ENCODE assay signal across 30 mouse cellular contexts in genomic region chr17:12385049-12385794, GRCm38 (mm10). TPM values are rescaled to one million over a fixed set of nuclear protein-coding genes. Genes with fewer than 3 reads are reported as not detected.
A peak's percentile ranks its signal among the peaks of the same experiment; 100 is the strongest.
DNase-seq lines count a peak whose midpoint lies in the region; ATAC-seq and TF ChIP-seq lines count a peak whose summit lies in the region.
"Had no signal": no experiment of that assay in that cellular context is flagged by ENCODE, and none has a peak within 500 bp of the region (broad histone marks: within the 10 kb centered on the region; RNA-seq: fewer than 3 reads in every experiment).

No protein-coding gene starts in this region.

- TF ChIP-seq EP300 in MEL (IDR thresholded peaks at IDR 0.05; ENCODE audit: low read depth in 1 of 2, low read length in 2 of 2) = peak in 1 of 2 experiments; percentile 36; a peak in 1 of 4 replicates

- no peaks in the 10 kb centered on the region for H3K79me2 ChIP-seq in MEL (ENCODE audit: control insufficient read depth, insufficient read depth, low read length, poor library complexity)

- no peaks in the 10 kb centered on the region for H3K36me3 ChIP-seq in kidney, adult 2 months (ENCODE audit: control insufficient read depth, insufficient read depth, low read length)
- H3K36me3 ChIP-seq in MEL (ENCODE audit: control insufficient read depth in 1 of 2, insufficient read depth in 2 of 2, low read length in 2 of 2) = no peaks in the 10 kb centered on the region
- H3K36me3 ChIP-seq in liver, embryonic 12.5 days = peaks cover 21% of the 10 kb centered on the region
- H3K36me3 ChIP-seq in midbrain, postnatal 0 days (ENCODE audit: insufficient read depth, low read length) = no peaks in the 10 kb centered on the region
- H3K36me3 ChIP-seq: embryonic facial prominence, embryonic 12.5 days; G1E; hindbrain, embryonic 10.5 days; midbrain, embryonic 15.5 days; neural tube, embryonic 15.5 days had no signal

- H3K4me1 ChIP-seq in kidney, adult 2 months (ENCODE audit: control insufficient read depth, insufficient read depth, low read length) = peaks cover 7% of the 10 kb centered on the region; the same call in 1 of the 2 replicates
- no peaks in the 10 kb centered on the region for H3K4me1 ChIP-seq in MEL (ENCODE audit: control insufficient read depth in 1 of 2, insufficient read depth in 2 of 2, low read length in 2 of 2)
- H3K4me1 ChIP-seq in liver, embryonic 12.5 days = no peaks in the 10 kb centered on the region; the same call in 1 of the 2 replicates
- H3K4me1 ChIP-seq in midbrain, postnatal 0 days (ENCODE audit: insufficient read depth, low read length) = no peaks in the 10 kb centered on the region
- H3K4me1 ChIP-seq: embryonic facial prominence, embryonic 12.5 days; forebrain, embryonic 13.5 days had no signal

- DNase-seq in kidney, adult 2 months = peak; percentile 68
- no peak for DNase-seq in kidney, postnatal 10 days
- DNase-seq in MEL (ENCODE audit: low read depth, low spot score) = peak; percentile 50
- DNase-seq in midbrain, postnatal 0 days (ENCODE audit: low spot score) = no peak
- DNase-seq in B cell, adult 2 months = no peak
- DNase-seq in gastrocnemius, postnatal 10 days = no peak
- DNase-seq: adrenal gland, adult 2 months; cerebellum, adult 11 months; cerebellum, adult 9-11 months; layer of hippocampus, postnatal 36 days; lung, embryonic 14.5 days; right cerebral cortex, adult 18-20 months; right cerebral cortex, postnatal 4 days; thymus, postnatal 25 days had no signal

- H3K27me3 ChIP-seq in kidney, adult 2 months (replicated peaks; ENCODE audit: control insufficient read depth, insufficient read depth, low read length) = no peaks in the 10 kb centered on the region
- no peaks in the 10 kb centered on the region; a peak in 2 of 4 replicates for H3K27me3 ChIP-seq in MEL (ENCODE audit: control insufficient read depth in 1 of 2, insufficient read depth in 2 of 2, low read length in 2 of 2)
- peaks cover 32% of the 10 kb centered on the region for H3K27me3 ChIP-seq in liver, embryonic 12.5 days (replicated peaks)
- no peaks in the 10 kb centered on the region for H3K27me3 ChIP-seq in midbrain, postnatal 0 days (ENCODE audit: insufficient read depth, low read length)
- H3K27me3 ChIP-seq: embryonic facial prominence, embryonic 12.5 days; forebrain, embryonic 13.5 days; midbrain, embryonic 15.5 days; neural tube, embryonic 15.5 days had no signal

- H3K27ac ChIP-seq in kidney, adult 2 months (ENCODE audit: insufficient read depth, low read depth, low read length) = peak overlapping the region; percentile 82; the same call in 1 of the 2 replicates
- no peak overlapping the region for H3K27ac ChIP-seq in MEL (ENCODE audit: control insufficient read depth, low read depth, low read length)
- peak overlapping the region; percentile 54; the same call in 1 of the 2 replicates for H3K27ac ChIP-seq in liver, embryonic 12.5 days
- H3K27ac ChIP-seq in midbrain, postnatal 0 days (ENCODE audit: low read depth, low read length) = no peak overlapping the region
- H3K27ac ChIP-seq: embryonic facial prominence, embryonic 12.5 days; forebrain, embryonic 13.5 days; hindbrain, embryonic 10.5 days; layer of hippocampus, adult 2 months; midbrain, embryonic 15.5 days; neural tube, embryonic 15.5 days had no signal

- no peaks in the 10 kb centered on the region for H3K9me3 ChIP-seq in MEL (replicated peaks; ENCODE audit: insufficient read depth, low read length)
- H3K9me3 ChIP-seq in liver, embryonic 12.5 days (replicated peaks) = no peaks in the 10 kb centered on the region
- no peaks in the 10 kb centered on the region for H3K9me3 ChIP-seq in midbrain, postnatal 0 days (ENCODE audit: low read length)
- H3K9me3 ChIP-seq: forebrain, embryonic 13.5 days; G1E; hindbrain, embryonic 10.5 days; midbrain, embryonic 15.5 days; neural tube, embryonic 15.5 days had no signal

- H3K4me2 ChIP-seq in liver, embryonic 12.5 days = no peak overlapping the region
- H3K4me2 ChIP-seq in midbrain, postnatal 0 days (ENCODE audit: low read depth, low read length, poor library complexity, severe bottlenecking) = no peak overlapping the region
- H3K4me2 ChIP-seq: embryonic facial prominence, embryonic 12.5 days; forebrain, embryonic 13.5 days; heart, embryonic 11.5 days; lung, embryonic 14.5 days; midbrain, embryonic 15.5 days; neural tube, embryonic 15.5 days had no signal

- no peak overlapping the region for H3K4me3 ChIP-seq in kidney, adult 2 months (ENCODE audit: insufficient read depth, low read depth, low read length)
- no peak overlapping the region for H3K4me3 ChIP-seq in MEL (ENCODE audit: control insufficient read depth in 1 of 2, insufficient read depth in 1 of 2, low read depth in 2 of 2, low read length in 2 of 2)
- no peak overlapping the region for H3K4me3 ChIP-seq in liver, embryonic 12.5 days
- no peak overlapping the region for H3K4me3 ChIP-seq in midbrain, postnatal 0 days (ENCODE audit: low read depth, low read length)
- H3K4me3 ChIP-seq: embryonic facial prominence, embryonic 12.5 days; forebrain, embryonic 13.5 days; hindbrain, embryonic 10.5 days; layer of hippocampus, adult 2 months; megakaryocyte, embryonic 14.5 days; midbrain, embryonic 15.5 days; neural tube, embryonic 15.5 days had no signal

- no peak overlapping the region for H3K9ac ChIP-seq in MEL (ENCODE audit: control insufficient read depth, low read depth, low read length, poor library complexity, severe bottlenecking)
- no peak overlapping the region for H3K9ac ChIP-seq in liver, embryonic 12.5 days
- no peak overlapping the region for H3K9ac ChIP-seq in midbrain, postnatal 0 days (replicated peaks; ENCODE audit: low read length, poor library complexity, severe bottlenecking)
- H3K9ac ChIP-seq: embryonic facial prominence, embryonic 12.5 days; forebrain, embryonic 13.5 days; lung, embryonic 14.5 days; midbrain, embryonic 15.5 days; neural tube, embryonic 15.5 days had no signal

- peak; percentile 54 for ATAC-seq in liver, embryonic 12.5 days
- ATAC-seq in megakaryocyte progenitor cell, adult 5-6 weeks (replicated peaks; ENCODE audit: poor library complexity) = peak; percentile 57; the same call in 1 of the 2 replicates
- no peak for ATAC-seq in midbrain, postnatal 0 days (ENCODE audit: low FRiP score)
- ATAC-seq: forebrain, embryonic 13.5 days; hindbrain, embryonic 16.5 days; intestine, embryonic 16.5 days; midbrain, embryonic 15.5 days had no signal

- TF ChIP-seq CTCF in kidney, adult 2 months (conservative IDR thresholded peaks at IDR 0.05; ENCODE audit: insufficient read depth, insufficient read length, low read depth, low read length) = no peak
- TF ChIP-seq CTCF in MEL (IDR thresholded peaks at IDR 0.05 in 2 of 3, conservative IDR thresholded peaks at IDR 0.05 in 1 of 3; ENCODE audit: control insufficient read depth in 1 of 3, insufficient read depth in 1 of 3, low read depth in 2 of 3, low read length in 3 of 3, poor library complexity in 1 of 3, severe bottlenecking in 1 of 3) = no peak
- TF ChIP-seq CTCF in midbrain, postnatal 0 days (IDR thresholded peaks at IDR 0.05) = no peak

- TF ChIP-seq RAD21 in MEL (IDR thresholded peaks at IDR 0.05; ENCODE audit: low read depth, low read length) = no peak

- TF ChIP-seq POLR2A in kidney, adult 2 months (IDR thresholded peaks at IDR 0.05; ENCODE audit: low read depth, low read length) = no peak
- TF ChIP-seq POLR2A in MEL (IDR thresholded peaks at IDR 0.05; ENCODE audit: control insufficient read depth in 1 of 2, insufficient read depth in 1 of 2, low read depth in 1 of 2, low read length in 2 of 2, poor library complexity in 1 of 2) = no peak

- WGBS in kidney, adult 2 months = 51% methylated on average over 8 of the region's 8 CpGs
- WGBS in liver, embryonic 12.5 days (ENCODE audit: insufficient replicate concordance) = 44% methylated on average over 8 of the region's 8 CpGs
- WGBS in midbrain, postnatal 0 days = 72% methylated on average over 8 of the region's 8 CpGs

TF ChIP-seq in MEL, 35 proteins besides CTCF, POLR2A, EP300 and RAD21:
- no peak for TF ChIP-seq ZNF384 (IDR thresholded peaks at IDR 0.05; ENCODE audit: low read depth, low read length)
- TF ChIP-seq MYC (IDR thresholded peaks at IDR 0.05; ENCODE audit: low read depth, low read length) = peak; percentile 44; the same call in 1 of the 2 replicates
- TF ChIP-seq RCOR1 (IDR thresholded peaks at IDR 0.05; ENCODE audit: low read depth, low read length) = peak; percentile 63; the same call in 1 of the 2 replicates

RNA-seq across cellular contexts. Expression of gene Plg, which starts 6.8 kb away (rescaled TPM):
- 0.03 and 0.07 TPM in 2 replicates for polyA plus RNA-seq in kidney, adult 2 months (2012; rRNA removed)
- total RNA-seq in MEL (2012; rRNA removed) = not detected in 2 replicates
- polyA plus RNA-seq in MEL (2012; ENCODE audit: insufficient read depth in 1 of 2, insufficient read length in 2 of 2, low read depth in 1 of 2, low replicate concordance in 2 of 2, missing spikeins in 1 of 2) = not detected
- 139 and 140 TPM in 2 replicates for polyA plus RNA-seq in liver, embryonic 12.5 days (2016; fragmentation: Nextera tagmentation; extraction: Ambion mirVana)
- 0.27 TPM in 1 of 2 replicates, not detected in the other for total RNA-seq in megakaryocyte progenitor cell, adult 5-6 weeks (2015)
- total RNA-seq in megakaryocyte progenitor cell, adult 5-6 weeks (2017) = not detected in 2 replicates
- not detected in 2 replicates for total RNA-seq in midbrain, postnatal 0 days (2014; rRNA removed)
- not detected in 2 replicates for polyA plus RNA-seq in midbrain, postnatal 0 days (2015; fragmentation: Nextera tagmentation; extraction: Ambion mirVana)
- 1 to 10 TPM in 1 of 2 experiments, under 1 TPM in 1; 0.12 to 1.1 TPM for total RNA-seq in gastrocnemius, postnatal 10 days (2021)
- total RNA-seq: CH12.LX; G1E; layer of hippocampus, adult 2 months; layer of hippocampus, postnatal 36 days; left cerebral cortex, postnatal 10 days had no signal
- polyA plus RNA-seq: G1E; heart, postnatal 0 days; hindbrain, embryonic 10.5 days; hindbrain, embryonic 16.5 days had no signal

Comparison
In these comparisons a context has a peak if more than half of its experiments do, and no peak if none do; other contexts are left out.
1. DNase-seq: peak in kidney, adult 2 months (single experiment) and MEL (single experiment); none in kidney, postnatal 10 days (single experiment), midbrain, postnatal 0 days (single experiment), B cell, adult 2 months (0 of 2) and gastrocnemius, postnatal 10 days (single experiment).
2. H3K27ac ChIP-seq: peak in kidney, adult 2 months (single experiment) and liver, embryonic 12.5 days (single experiment); none in MEL (single experiment) and midbrain, postnatal 0 days (single experiment).